Mouse (Mus musculus) heart, postnatal 14 days (tissue): ENCODE results near the gene Olfr123. TPM values are rescaled to one million over a fixed set of nuclear protein-coding genes. Genes with fewer than 3 reads are reported as not detected.

Experiments used
- DNase-seq, 2 experiments: peaks; one replicate each; pipeline ENCODE4 v3.0.0; 2021 to 2022
- intact Hi-C: fragments of 180-260 bp; cut with DNase I; formaldehyde crosslinking; loops from one replicate; pipeline ENCODE4 v1.15.1; 2025
- long read RNA-seq, 2 experiments: library from polyadenylated mRNA; stranded (forward); transcript quantifications; one replicate each; pipeline ENCODE4 v2.0.0; 2021
- total RNA-seq, 2 experiments: library from RNA; stranded (reverse); gene quantifications; 2 replicates each; pipeline ENCODE4 v1.2.3; 2021

Olfr123 gene
- total RNA-seq: not detected
- long read RNA-seq, experiment 1: 0 reads
- long read RNA-seq, experiment 2: 0 reads

GRCm38 (mm10) chr17:37793229-37793628 lies at the start of gene Olfr123:
Gene Olfr123 (plus strand): TSS chr17:37793529.
- intact Hi-C loops: no loop called here
- DNase-seq: no peak

GRCm38 (mm10) chr17:37768307-37768706 lies 25.0 kb upstream of the Olfr123 start, which contains the start of gene Olfr122:
Gene Olfr122 (plus strand): TSS chr17:37768607.
- DNase-seq: no peak
- intact Hi-C loops: no loop called here

- intact Hi-C loops: no loop called here
- DNase-seq: no peak
Observed at GRCm38 (mm10) chr17:37799588-37799987, 6.3 kb downstream of the Olfr123 start, which contains the start of gene Olfr124. Gene Olfr124 (plus strand): TSS chr17:37799888.

- no peak for DNase-seq
- intact Hi-C loops: no loop called here
Observed at GRCm38 (mm10) chr17:37832649-37833048, 39.3 kb downstream of the Olfr123 start, which contains the start of gene Olfr125. Gene Olfr125 (plus strand): TSS chr17:37832949.

GRCm38 (mm10) chr17:37847183-37847582 lies 53.9 kb downstream of the Olfr123 start, which contains the start of gene Olfr126:
Gene Olfr126 (plus strand): TSS chr17:37847483.
- intact Hi-C loops: no loop called here
- no peak for DNase-seq

Other genes with a start within 250 kb of the Olfr123 start
- gene Olfr112, start 224.1 kb upstream of the Olfr123 start, total RNA-seq: not detected
- not detected for gene Olfr113, start 215.9 kb upstream of the Olfr123 start, total RNA-seq
- not detected for gene Olfr114, start 200.8 kb upstream of the Olfr123 start, total RNA-seq
- gene Olfr115, start 166.4 kb upstream of the Olfr123 start, total RNA-seq: not detected
- gene Olfr116, start 166.3 kb upstream of the Olfr123 start, total RNA-seq: not detected
- not detected for gene Olfr117, start 129.7 kb upstream of the Olfr123 start, total RNA-seq
- not detected for gene Olfr118, start 126.5 kb upstream of the Olfr123 start, total RNA-seq
- gene Olfr119, start 97.0 kb upstream of the Olfr123 start, total RNA-seq: not detected
- not detected for gene Olfr120, start 71.7 kb upstream of the Olfr123 start, total RNA-seq
- not detected for gene Olfr121, start 44.7 kb upstream of the Olfr123 start, total RNA-seq
- not detected for gene Olfr122, start 24.9 kb upstream of the Olfr123 start, total RNA-seq
- not detected for gene Olfr124, start 6.4 kb downstream of the Olfr123 start, total RNA-seq
- not detected for gene Olfr125, start 39.4 kb downstream of the Olfr123 start, total RNA-seq
- gene Olfr126, start 54.0 kb downstream of the Olfr123 start, total RNA-seq: not detected
- gene Olfr127, start 106.9 kb downstream of the Olfr123 start, total RNA-seq: not detected
- gene Olfr128, start 127.0 kb downstream of the Olfr123 start, total RNA-seq: not detected
- gene Olfr761, start 159.6 kb downstream of the Olfr123 start, total RNA-seq: not detected